Mouse (Mus musculus) midbrain, embryonic 12.5 days (tissue): ENCODE data around the gene Mri1. TPM values are rescaled to one million over a fixed set of nuclear protein-coding genes. Genes with fewer than 3 reads are reported as not detected.
A peak's percentile ranks its signal among the peaks of the same experiment; 100 is the strongest.

Experiments used
- ATAC-seq: fragments of 200-750 bp; cut with Nextera tagmentation; 2 replicates; pipeline ENCODE4 v1.8.0; 2017; ENCODE audit warnings: low read depth, moderate TSS enrichment, moderate library complexity; ENCODE audit not compliant: low FRiP score
- H3K27ac ChIP-seq: fragments of 300-500 bp; sonication (generic); replicated peaks from 2 replicates; pipeline ENCODE4 v1.5.1; 2016; ENCODE audit warnings: mild to moderate bottlenecking
- H3K27me3 ChIP-seq: fragments of 300-500 bp; sonication (generic); 2 replicates; pipeline ENCODE4 v1.6.1; 2016; ENCODE audit warnings: mild to moderate bottlenecking
- H3K36me3 ChIP-seq: fragments of 300-500 bp; sonication (generic); 2 replicates; pipeline ENCODE4 v1.6.1; 2016
- H3K4me1 ChIP-seq: fragments of 300-500 bp; sonication (generic); 2 replicates; pipeline ENCODE4 v1.6.1; 2016
- H3K4me2 ChIP-seq: fragments of 300-500 bp; sonication (generic); replicated peaks from 2 replicates; pipeline ENCODE4 v1.6.1; 2016; ENCODE audit warnings: mild to moderate bottlenecking, moderate library complexity
- H3K4me3 ChIP-seq: fragments of 300-500 bp; sonication (generic); 2 replicates; pipeline ENCODE4 v1.5.1; 2016; ENCODE audit warnings: mild to moderate bottlenecking
- H3K9ac ChIP-seq: fragments of 300-500 bp; sonication (generic); replicated peaks from 2 replicates; pipeline ENCODE4 v1.6.1; 2016; ENCODE audit warnings: mild to moderate bottlenecking, moderate library complexity
- H3K9me3 ChIP-seq: fragments of 300-500 bp; sonication (generic); 2 replicates; pipeline ENCODE4 v1.6.1; 2016; ENCODE audit warnings: mild to moderate bottlenecking
- WGBS: fragments of 180-500 bp; shearing (Covaris S2); methylation state at CpG from one replicate; pipeline ENCODE4 v1.1.7; 2016; 5-methylcytosine and 5-hydroxymethylcytosine counted together
- polyA plus RNA-seq: library from polyadenylated mRNA; unstranded; fragments of >200 nt; fragmentation: Nextera tagmentation; extraction: Ambion mirVana; gene quantifications from 2 replicates; pipeline ENCODE4 v1.2.1, GENCODE M21; 2016

Gene Mri1
- polyA plus RNA-seq, 1 experiment from 2014 or later: 61.0 TPM

DNA sequence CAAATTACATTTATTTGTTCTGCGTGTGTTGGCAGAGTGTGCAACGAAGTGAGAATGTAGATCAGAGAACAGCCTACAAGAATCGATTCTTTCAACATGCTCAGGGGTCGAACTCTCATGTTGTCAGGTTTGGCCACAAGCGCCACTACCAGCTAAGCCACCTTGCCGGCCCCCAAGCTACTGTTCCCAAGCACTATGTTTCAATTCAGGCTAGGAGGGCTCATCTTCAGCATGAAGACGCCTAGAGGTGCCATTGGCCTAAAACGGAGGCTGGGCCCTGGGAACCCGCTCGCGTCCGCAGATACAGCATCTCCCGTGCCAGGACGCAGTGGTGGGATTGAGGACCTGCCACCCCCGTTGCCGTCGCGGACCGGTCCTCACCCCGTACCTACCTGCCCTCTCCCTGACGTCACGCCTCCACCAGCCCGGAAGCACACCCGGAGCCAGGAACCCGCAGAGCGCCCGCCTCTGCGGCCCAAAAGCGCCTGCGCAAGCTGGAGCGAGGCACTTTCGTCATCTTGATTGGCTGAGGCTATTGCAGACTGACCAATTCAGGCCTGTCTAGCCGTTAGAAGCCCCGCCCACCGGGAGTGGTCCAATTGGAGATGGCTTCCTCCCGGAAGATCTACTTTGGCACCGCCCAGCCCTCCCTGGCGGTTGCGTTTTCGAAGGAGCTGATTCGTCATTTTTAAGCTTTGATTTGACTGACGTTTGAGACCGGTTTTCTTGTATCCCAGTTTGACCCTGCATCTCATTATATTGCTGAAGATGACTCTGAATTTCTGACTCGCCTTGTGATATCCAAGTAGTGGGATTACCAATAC, 13.0 kb upstream of the Mri1 start, which contains the start of gene Ccdc130:
TSS of gene Ccdc130 (minus strand) at position 431 of the 824 bp plus-strand sequence.
- peak within 1 kb of the TSS; percentile 68 for H3K4me3 ChIP-seq
- peak within 1 kb of the TSS; percentile 75 for H3K9ac ChIP-seq
- under 1% methylated on average over 43 of the region's 44 CpGs for WGBS
- no peaks in the 10 kb centered on the region for H3K9me3 ChIP-seq
- peak; percentile 99 for ATAC-seq
- H3K27me3 ChIP-seq: no peaks in the 10 kb centered on the region
- H3K36me3 ChIP-seq: peaks cover 20% of the 10 kb centered on the region
- H3K4me1 ChIP-seq: peaks cover 10% of the 10 kb centered on the region
- peak within 1 kb of the TSS; percentile 69 for H3K27ac ChIP-seq
- H3K4me2 ChIP-seq: peak within 1 kb of the TSS; percentile 88

- Histone ChIP-seq H3K36me3 (peaks cover 80% of the 10 kb centered on the region), H3K4me1 (peaks cover 12% of the 10 kb centered on the region), H3K9ac (no peak overlapping the region), H3K27me3 (no peaks in the 10 kb centered on the region), H3K4me2 (no peak overlapping the region), H3K27ac (no peak overlapping the region), H3K9me3 (no peaks in the 10 kb centered on the region), H3K4me3 (no peak overlapping the region)
- no peak for ATAC-seq
- 94% methylated on average over 4 of the region's 4 CpGs for WGBS
Measured at GRCm38 (mm10) chr8:84261098-84261497, 4.0 kb upstream of the Mri1 start.

- 18% methylated on average over 6 of the region's 6 CpGs for WGBS
- ATAC-seq: peak; percentile 14; the same call in 1 of the 2 replicates
- peak overlapping the region; percentile 77 for H3K9ac ChIP-seq
- peak overlapping the region; percentile 85 for H3K4me3 ChIP-seq
- H3K9me3 ChIP-seq: no peaks in the 10 kb centered on the region
- peak overlapping the region; percentile 91 for H3K27ac ChIP-seq
- no peaks in the 10 kb centered on the region for H3K27me3 ChIP-seq
- H3K36me3 ChIP-seq: peaks cover 73% of the 10 kb centered on the region
- H3K4me2 ChIP-seq: peak overlapping the region; percentile 91
- H3K4me1 ChIP-seq: peaks cover 15% of the 10 kb centered on the region
Measured at GRCm38 (mm10) chr8:84256458-84256821, 686 bp downstream of the Mri1 start.

- ATAC-seq: no peak
- 78% methylated on average over 3 of the region's 3 CpGs for WGBS
Measured at GRCm38 (mm10) chr8:84255858-84256257, 1.3 kb downstream of the Mri1 start.

GRCm38 (mm10) chr8:84249257-84250170, 7.6 kb downstream of the Mri1 start, which contains the start of gene D8Ertd738e:
D8Ertd738e (minus strand) TSS chr8:84249719.
- no peaks in the 10 kb centered on the region for H3K27me3 ChIP-seq
- peaks cover 73% of the 10 kb centered on the region for H3K36me3 ChIP-seq
- H3K9ac ChIP-seq: peak within 1 kb of the TSS; percentile 88
- no peaks in the 10 kb centered on the region for H3K9me3 ChIP-seq
- WGBS: 4% methylated on average over 52 of the region's 52 CpGs
- H3K4me2 ChIP-seq: peak within 1 kb of the TSS; percentile 83
- ATAC-seq: peak; percentile 89
- H3K4me3 ChIP-seq: peak within 1 kb of the TSS; percentile 68
- peaks cover 5% of the 10 kb centered on the region for H3K4me1 ChIP-seq
- H3K27ac ChIP-seq: 0 out of 2 replicates have a peak within 1 kb of the TSS, but pooled peaks have one; percentile 52

More at GRCm38 (mm10) chr8:84255858-84256257, 1.3 kb downstream of the Mri1 start:
- Histone ChIP-seq H3K4me2 (peak overlapping the region; percentile 91), H3K27ac (0 out of 2 replicates have a peak overlapping the region, but pooled peaks have one; percentile 91), H3K9ac (peak overlapping the region; percentile 77; the same call in 1 of the 2 replicates), H3K4me3 (peak overlapping the region; percentile 85), H3K4me1 (peaks cover 15% of the 10 kb centered on the region), H3K27me3 (no peaks in the 10 kb centered on the region), H3K36me3 (peaks cover 73% of the 10 kb centered on the region), H3K9me3 (no peaks in the 10 kb centered on the region)

DNA sequence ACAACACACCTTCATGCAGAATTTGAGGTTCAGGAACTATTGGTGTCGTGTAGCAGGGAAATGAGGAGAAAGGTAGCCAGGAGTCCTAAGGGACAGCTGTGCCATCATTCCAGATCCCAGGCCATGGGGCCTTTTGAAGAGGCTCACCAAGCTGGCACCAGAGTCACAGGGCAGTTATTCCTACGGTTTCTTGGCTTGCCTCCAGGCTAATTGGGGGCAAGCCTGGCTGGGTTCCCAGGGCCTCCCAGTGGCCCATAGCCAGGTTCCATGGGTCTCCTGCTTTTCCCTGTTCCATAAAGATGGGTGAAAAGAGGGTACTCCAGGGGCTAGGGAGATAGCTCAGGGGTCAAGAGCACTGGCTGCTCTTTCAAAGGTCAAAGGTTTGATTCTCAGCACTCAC, 15.3 kb downstream of the Mri1 start:
- H3K27ac ChIP-seq: no peak overlapping the region
- ATAC-seq: no peak
- WGBS: 88% methylated on average over 2 of the region's 2 CpGs

GRCm38 (mm10) chr8:84241167-84241566, 16.0 kb downstream of the Mri1 start:
- H3K9ac ChIP-seq: no peak overlapping the region
- no peak overlapping the region for H3K27ac ChIP-seq
- H3K27me3 ChIP-seq: no peaks in the 10 kb centered on the region
- no peak for ATAC-seq
- peaks cover 3% of the 10 kb centered on the region for H3K4me1 ChIP-seq
- H3K36me3 ChIP-seq: peaks cover 28% of the 10 kb centered on the region
- WGBS: 70% methylated on average over 6 of the region's 6 CpGs
- no peak overlapping the region for H3K4me2 ChIP-seq
- no peak overlapping the region for H3K4me3 ChIP-seq
- H3K9me3 ChIP-seq: no peaks in the 10 kb centered on the region

More for the DNA sequence above, 15.3 kb downstream of the Mri1 start:
- no peaks in the 10 kb centered on the region; the same call in 1 of the 2 replicates for H3K4me1 ChIP-seq
- H3K9me3 ChIP-seq: no peaks in the 10 kb centered on the region
- H3K9ac ChIP-seq: no peak overlapping the region
- peaks cover 34% of the 10 kb centered on the region for H3K36me3 ChIP-seq
- H3K4me3 ChIP-seq: no peak overlapping the region
- H3K27me3 ChIP-seq: no peaks in the 10 kb centered on the region
- H3K4me2 ChIP-seq: no peak overlapping the region

DNA sequence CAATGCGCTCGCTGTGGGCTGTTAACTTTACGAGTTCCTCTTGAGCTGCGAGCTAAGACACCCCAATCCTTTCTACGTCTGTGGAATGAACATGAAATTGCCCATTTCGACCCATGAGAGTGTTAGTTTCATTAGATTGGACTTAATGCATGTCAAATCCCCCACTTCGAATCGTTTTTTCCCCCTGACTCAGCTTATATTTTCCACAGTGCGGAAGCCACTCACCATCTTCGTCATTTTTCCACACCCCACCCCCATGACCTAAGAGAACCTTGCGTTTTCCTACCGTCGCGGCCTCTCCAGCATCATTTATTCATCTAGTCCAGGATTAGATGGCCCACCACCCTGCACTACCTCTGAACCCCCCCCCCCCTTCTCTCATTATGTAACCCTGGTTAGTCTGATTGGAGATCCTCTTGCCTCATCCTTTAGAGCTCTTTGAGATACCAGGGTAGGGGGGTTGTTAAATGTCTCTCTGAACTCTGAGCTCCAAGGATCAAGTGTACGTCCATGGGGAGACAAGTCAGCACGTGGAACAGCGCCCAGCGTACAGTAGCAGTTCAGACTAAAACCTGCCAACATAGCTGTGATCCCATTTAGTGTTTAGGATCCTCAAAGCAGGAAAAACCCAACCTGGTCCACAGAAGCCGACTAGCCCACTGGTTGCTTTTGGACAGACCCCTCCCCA, 19.4 kb downstream of the Mri1 start:
- 20% methylated on average over 19 of the region's 19 CpGs for WGBS
- ATAC-seq: no peak; the same call in 1 of the 2 replicates
- H3K4me3 ChIP-seq: peak overlapping the region; percentile 91

DNA sequence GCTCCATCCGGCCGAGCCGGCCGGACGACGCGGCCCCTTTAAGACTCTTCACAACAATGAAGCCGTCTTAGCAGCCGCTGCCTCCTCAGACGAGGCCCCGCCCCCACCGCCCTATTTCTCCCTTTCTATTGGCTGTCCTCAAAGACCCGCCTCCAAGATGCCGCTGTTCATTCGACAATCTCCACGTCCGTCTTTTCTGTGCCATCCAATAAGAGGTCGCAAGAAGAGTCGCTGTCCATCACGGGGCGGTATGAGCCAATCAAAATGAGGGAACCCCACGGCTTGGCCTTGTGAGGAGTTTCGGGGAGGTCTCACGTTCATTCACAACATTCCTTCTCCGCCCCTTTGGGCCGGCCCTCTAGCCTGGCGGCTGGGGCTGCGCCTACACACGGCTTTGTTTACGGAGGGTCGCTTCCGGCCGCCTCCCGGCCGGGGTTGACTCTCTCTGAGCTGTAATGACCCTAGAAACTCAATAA, 20.1 kb downstream of the Mri1 start, which contains the start of gene Zswim4:
TSS of gene Zswim4 (minus strand) at position 58 of the 476 bp plus-strand sequence.
- Histone ChIP-seq H3K27ac (peak within 1 kb of the TSS; percentile 81), H3K9ac (peak within 1 kb of the TSS; percentile 95), H3K4me3 (peak within 1 kb of the TSS; percentile 91), H3K36me3 (peaks cover 30% of the 10 kb centered on the region), H3K9me3 (no peaks in the 10 kb centered on the region), H3K4me1 (peaks cover 28% of the 10 kb centered on the region), H3K4me2 (peak within 1 kb of the TSS; percentile 72), H3K27me3 (no peaks in the 10 kb centered on the region)
- peak; percentile 98 for ATAC-seq
- 0% methylated on average over 35 of the region's 35 CpGs for WGBS

More for the DNA sequence above, 19.4 kb downstream of the Mri1 start:
- Histone ChIP-seq H3K9me3 (no peaks in the 10 kb centered on the region), H3K36me3 (peaks cover 23% of the 10 kb centered on the region), H3K4me1 (peaks cover 28% of the 10 kb centered on the region), H3K9ac (peak overlapping the region; percentile 64), H3K27me3 (no peaks in the 10 kb centered on the region), H3K4me2 (peak overlapping the region; percentile 61), H3K27ac (peak overlapping the region; percentile 81)

GRCm38 (mm10) chr8:84236410-84236997, 20.6 kb downstream of the Mri1 start:
- no peak for ATAC-seq
- no peaks in the 10 kb centered on the region for H3K27me3 ChIP-seq
- H3K9me3 ChIP-seq: no peaks in the 10 kb centered on the region
- peak overlapping the region; percentile 67 for H3K27ac ChIP-seq
- H3K4me1 ChIP-seq: peaks cover 28% of the 10 kb centered on the region
- H3K4me3 ChIP-seq: peak overlapping the region; percentile 91
- under 1% methylated on average over 30 of the region's 30 CpGs for WGBS
- peaks cover 35% of the 10 kb centered on the region for H3K36me3 ChIP-seq
- peak overlapping the region; percentile 72 for H3K4me2 ChIP-seq
- H3K9ac ChIP-seq: peak overlapping the region; percentile 95
